Mouse (Mus musculus): ENCODE measurements around the gene Acer3. TPM values are rescaled to one million over a fixed set of nuclear protein-coding genes. Genes with fewer than 3 reads are reported as not detected.
A peak's percentile ranks its signal among the peaks of the same experiment; 100 is the strongest.
"Not testable (repeated sequence)": the region's sequence is repeated elsewhere in the genome, so short reads cannot be mapped to it uniquely, and the experiment has no call there.

The Acer3 gene
- polyA plus RNA-seq, 1 experiment = not detected

GRCm38 (mm10) chr7:98194026-98194792 is 126.8 kb downstream of the Acer3 start:
- TF ChIP-seq POLR2A (IDR thresholded peaks at IDR 0.05; ENCODE audit: insufficient read depth, low read depth, low read length) = no peak
- TF ChIP-seq CTCF (IDR thresholded peaks at IDR 0.05; ENCODE audit: insufficient read depth, low read depth, low read length) = no peak
- peak overlapping the region; percentile 43 for H3K4me3 ChIP-seq (ENCODE audit: insufficient read depth, low read depth, low read length)
- H3K27ac ChIP-seq (ENCODE audit: insufficient read depth, low read depth, low read length) = no peak overlapping the region
- peaks cover 13% of the 10 kb centered on the region for H3K4me1 ChIP-seq (ENCODE audit: control insufficient read depth, insufficient read depth, low read length)
- 2% methylated on average over 61 of the region's 61 CpGs for WGBS

GRCm38 (mm10) chr7:98193515-98194025 is 127.4 kb downstream of the Acer3 start:
- H3K4me3 ChIP-seq (ENCODE audit: insufficient read depth, low read depth, low read length) = peak overlapping the region; percentile 43
- H3K4me1 ChIP-seq (ENCODE audit: control insufficient read depth, insufficient read depth, low read length) = peaks cover 13% of the 10 kb centered on the region
- under 1% methylated on average over 36 of the region's 36 CpGs for WGBS
- no peak overlapping the region for H3K27ac ChIP-seq (ENCODE audit: insufficient read depth, low read depth, low read length)
- TF ChIP-seq POLR2A (IDR thresholded peaks at IDR 0.05; ENCODE audit: insufficient read depth, low read depth, low read length) = no peak
- no peak for TF ChIP-seq CTCF (IDR thresholded peaks at IDR 0.05; ENCODE audit: insufficient read depth, low read depth, low read length)

- TF ChIP-seq POLR2A (IDR thresholded peaks at IDR 0.05; ENCODE audit: insufficient read depth, low read depth, low read length) (no peak), CTCF (IDR thresholded peaks at IDR 0.05; ENCODE audit: insufficient read depth, low read depth, low read length) (no peak)
- no peak overlapping the region for H3K4me3 ChIP-seq (ENCODE audit: insufficient read depth, low read depth, low read length)
- H3K27ac ChIP-seq (ENCODE audit: insufficient read depth, low read depth, low read length) = no peak overlapping the region
- peaks cover 13% of the 10 kb centered on the region for H3K4me1 ChIP-seq (ENCODE audit: control insufficient read depth, insufficient read depth, low read length)
- 87% methylated on average over 17 of the region's 17 CpGs for WGBS
These were observed 129.3 kb downstream of the Acer3 start for GRCm38 (mm10) chr7:98191571-98192250.

GRCm38 (mm10) chr7:98190578-98190977 is 130.4 kb downstream of the Acer3 start:
- H3K4me3 ChIP-seq (ENCODE audit: insufficient read depth, low read depth, low read length) = no peak overlapping the region
- 93% methylated on average over 1 of the region's 1 CpGs for WGBS
- no peak for TF ChIP-seq POLR2A (IDR thresholded peaks at IDR 0.05; ENCODE audit: insufficient read depth, low read depth, low read length)
- no peak for TF ChIP-seq CTCF (IDR thresholded peaks at IDR 0.05; ENCODE audit: insufficient read depth, low read depth, low read length)
- no peak overlapping the region for H3K27ac ChIP-seq (ENCODE audit: insufficient read depth, low read depth, low read length)
- peaks cover 13% of the 10 kb centered on the region for H3K4me1 ChIP-seq (ENCODE audit: control insufficient read depth, insufficient read depth, low read length)

- 89% methylated on average over 3 of the region's 3 CpGs for WGBS
- Histone ChIP-seq H3K4me1 (ENCODE audit: control insufficient read depth, insufficient read depth, low read length) (peaks cover 13% of the 10 kb centered on the region), H3K27ac (ENCODE audit: insufficient read depth, low read depth, low read length) (no peak overlapping the region), H3K4me3 (ENCODE audit: insufficient read depth, low read depth, low read length) (no peak overlapping the region)
- no peak for TF ChIP-seq CTCF (IDR thresholded peaks at IDR 0.05; ENCODE audit: insufficient read depth, low read depth, low read length)
- no peak for TF ChIP-seq POLR2A (IDR thresholded peaks at IDR 0.05; ENCODE audit: insufficient read depth, low read depth, low read length)
These were observed 131.3 kb downstream of the Acer3 start for GRCm38 (mm10) chr7:98189745-98190144.

- peaks cover 4% of the 10 kb centered on the region for H3K4me1 ChIP-seq (ENCODE audit: control insufficient read depth, insufficient read depth, low read length)
- 97% methylated on average over 2 of the region's 2 CpGs for whole genome bisulfite sequencing
- TF ChIP-seq CTCF (IDR thresholded peaks at IDR 0.05; ENCODE audit: insufficient read depth, low read depth, low read length) = no peak
- no peak for TF ChIP-seq POLR2A (IDR thresholded peaks at IDR 0.05; ENCODE audit: insufficient read depth, low read depth, low read length)
- H3K27ac ChIP-seq (ENCODE audit: insufficient read depth, low read depth, low read length) = no peak overlapping the region
- no peak overlapping the region for H3K4me3 ChIP-seq (ENCODE audit: insufficient read depth, low read depth, low read length)
These were observed 132.3 kb downstream of the Acer3 start for GRCm38 (mm10) chr7:98188680-98189079.

GRCm38 (mm10) chr7:98188238-98188637 is 132.8 kb downstream of the Acer3 start:
- H3K4me3 ChIP-seq (ENCODE audit: insufficient read depth, low read depth, low read length) = no peak overlapping the region
- TF ChIP-seq POLR2A (IDR thresholded peaks at IDR 0.05; ENCODE audit: insufficient read depth, low read depth, low read length) (no peak), CTCF (IDR thresholded peaks at IDR 0.05; ENCODE audit: insufficient read depth, low read depth, low read length) (no peak)
- 98% methylated on average over 2 of the region's 2 CpGs for WGBS
- no peaks in the 10 kb centered on the region for H3K4me1 ChIP-seq (ENCODE audit: control insufficient read depth, insufficient read depth, low read length)
- no peak overlapping the region for H3K27ac ChIP-seq (ENCODE audit: insufficient read depth, low read depth, low read length)

GRCm38 (mm10) chr7:98187332-98187731 is 133.7 kb downstream of the Acer3 start:
- H3K4me1 ChIP-seq (ENCODE audit: control insufficient read depth, insufficient read depth, low read length); H3K4me3 ChIP-seq (ENCODE audit: insufficient read depth, low read depth, low read length); H3K27ac ChIP-seq (ENCODE audit: insufficient read depth, low read depth, low read length): not testable (repeated sequence)
- 91% methylated on average over 3 of the region's 3 CpGs for WGBS

GRCm38 (mm10) chr7:98186637-98187036 is 134.4 kb downstream of the Acer3 start:
- H3K4me3 ChIP-seq (ENCODE audit: insufficient read depth, low read depth, low read length) = no peak overlapping the region
- no peaks in the 10 kb centered on the region for H3K4me1 ChIP-seq (ENCODE audit: control insufficient read depth, insufficient read depth, low read length)
- no peak overlapping the region for H3K27ac ChIP-seq (ENCODE audit: insufficient read depth, low read depth, low read length)
- WGBS = 40% methylated on average over 8 of the region's 8 CpGs
- TF ChIP-seq CTCF (IDR thresholded peaks at IDR 0.05; ENCODE audit: insufficient read depth, low read depth, low read length) (no peak), POLR2A (IDR thresholded peaks at IDR 0.05; ENCODE audit: insufficient read depth, low read depth, low read length) (no peak)

Data from olfactory bulb, adult 2 months (tissue).